Mouse (Mus musculus): ENCODE measurements at regions not wholly inside any gene's neighbourhood (a gene's known extent, or its start where the extent isn't known, plus 50 kb on each side); places are given as distances from the start of the nearest gene placed in this dataset.

DNA sequence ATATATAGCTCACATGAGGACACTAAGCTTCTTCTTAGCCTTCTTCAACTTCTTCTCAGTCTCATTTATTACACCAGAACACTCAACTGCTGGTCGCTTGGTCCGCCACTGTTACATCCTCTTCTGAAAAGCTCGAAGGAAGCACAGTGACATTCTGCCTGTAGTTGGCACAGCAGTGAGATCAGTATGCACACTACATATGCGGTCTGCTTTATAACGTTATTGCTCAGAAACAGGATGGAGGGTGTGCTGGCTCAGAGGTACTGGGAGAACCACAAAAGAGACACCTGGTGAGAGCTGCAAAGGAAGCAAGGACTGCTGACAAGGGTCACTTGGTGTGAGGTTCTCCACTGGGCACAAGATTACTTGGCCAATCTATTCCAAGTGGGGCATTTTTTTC, 179.5 kb downstream of the Ets1 start:
- ATAC-seq = no peak
- H3K4me3 ChIP-seq (ENCODE audit: low read depth, low read length) = no peak overlapping the region
- H3K4me2 ChIP-seq (ENCODE audit: low read depth, low read length) = no peak overlapping the region
- no peak for DNase-seq
- H3K36me3 ChIP-seq (replicated peaks; ENCODE audit: insufficient read depth, low read length) = no peaks in the 10 kb centered on the region
- TF ChIP-seq EP300 (IDR thresholded peaks at IDR 0.05; ENCODE audit: low read depth) (no peak), CTCF (IDR thresholded peaks at IDR 0.05; ENCODE audit: low read depth) (no peak)
- no peaks in the 10 kb centered on the region for H3K4me1 ChIP-seq (ENCODE audit: insufficient read depth)
- H3K9me3 ChIP-seq (ENCODE audit: low read length) = no peaks in the 10 kb centered on the region
- no peak overlapping the region for H3K27ac ChIP-seq (ENCODE audit: low read depth)
- H3K27me3 ChIP-seq (ENCODE audit: insufficient read depth, low read length) = no peaks in the 10 kb centered on the region
- WGBS (ENCODE audit: insufficient replicate concordance) = 57% methylated on average over 5 of the region's 5 CpGs
- no peak overlapping the region for H3K9ac ChIP-seq (replicated peaks)

- Histone ChIP-seq H3K9ac (replicated peaks) (no peak overlapping the region), H3K27ac (ENCODE audit: low read depth) (no peak overlapping the region), H3K4me3 (ENCODE audit: low read depth, low read length) (no peak overlapping the region), H3K4me1 (ENCODE audit: insufficient read depth) (no peaks in the 10 kb centered on the region), H3K4me2 (ENCODE audit: low read depth, low read length) (peak overlapping the region; percentile 13; the same call in 1 of the 2 replicates), H3K9me3 (ENCODE audit: low read length) (no peaks in the 10 kb centered on the region), H3K36me3 (replicated peaks; ENCODE audit: insufficient read depth, low read length) (no peaks in the 10 kb centered on the region), H3K27me3 (ENCODE audit: insufficient read depth, low read length) (no peaks in the 10 kb centered on the region)
- peak; percentile 44 for ATAC-seq
- WGBS (ENCODE audit: insufficient replicate concordance) = 46% methylated on average over 9 of the region's 9 CpGs
- TF ChIP-seq CTCF (IDR thresholded peaks at IDR 0.05; ENCODE audit: low read depth) (no peak), EP300 (IDR thresholded peaks at IDR 0.05; ENCODE audit: low read depth) (no peak)
- no peak for DNase-seq
Measured at GRCm38 (mm10) chr9:32816649-32817425, 180.8 kb downstream of the Ets1 start.

DNA sequence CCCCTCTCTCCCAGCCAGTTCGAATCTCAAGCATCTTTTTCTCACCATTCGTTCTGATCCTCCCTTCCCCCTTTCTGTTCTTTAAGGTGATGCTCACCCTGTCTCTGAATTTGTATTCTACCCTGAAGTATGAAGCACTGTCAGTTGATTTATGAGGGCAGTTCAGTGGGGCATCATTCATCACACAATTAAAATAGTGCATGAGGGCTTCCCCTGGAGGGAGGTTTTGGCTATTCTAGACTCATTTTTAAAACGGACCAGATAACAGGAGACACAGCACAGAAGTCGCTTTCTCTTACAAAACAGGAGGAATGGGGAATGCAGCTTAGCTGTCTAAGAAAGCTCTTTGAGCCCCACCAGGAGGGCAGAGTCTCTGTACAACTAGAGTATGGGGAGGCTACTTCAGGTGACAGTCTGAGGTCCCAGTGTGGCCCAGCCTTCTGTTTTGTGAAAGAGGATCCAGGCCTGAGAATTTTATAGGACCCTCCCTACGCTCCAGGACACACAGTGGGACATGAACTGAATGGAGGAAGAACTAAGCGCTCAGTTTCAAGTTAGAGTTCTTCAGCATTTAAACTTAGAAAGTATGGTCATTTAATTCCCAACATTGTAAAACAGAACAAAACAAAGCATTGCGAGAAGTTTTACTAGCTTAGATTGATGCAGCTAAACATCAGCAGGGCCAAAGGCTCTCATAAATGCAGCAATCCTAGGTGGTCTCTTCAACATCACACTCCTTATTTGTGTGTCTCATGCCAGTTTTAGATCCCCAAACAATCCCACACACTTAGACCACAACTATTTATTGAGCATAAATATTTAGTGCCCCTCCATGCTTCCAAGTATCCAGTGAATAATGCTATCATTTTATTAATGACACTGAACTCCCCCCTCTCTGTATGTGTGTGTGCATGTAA, 181.7 kb downstream of the Ets1 start:
- H3K9me3 ChIP-seq (ENCODE audit: low read length) = no peaks in the 10 kb centered on the region
- no peak overlapping the region for H3K4me2 ChIP-seq (ENCODE audit: low read depth, low read length)
- DNase-seq = no peak
- no peak overlapping the region for H3K27ac ChIP-seq (ENCODE audit: low read depth)
- no peaks in the 10 kb centered on the region for H3K4me1 ChIP-seq (ENCODE audit: insufficient read depth)
- 68% methylated on average over 7 of the region's 7 CpGs for WGBS (ENCODE audit: insufficient replicate concordance)
- no peak overlapping the region for H3K4me3 ChIP-seq (ENCODE audit: low read depth, low read length)
- TF ChIP-seq CTCF (IDR thresholded peaks at IDR 0.05; ENCODE audit: low read depth) (no peak), EP300 (IDR thresholded peaks at IDR 0.05; ENCODE audit: low read depth) (no peak)
- no peak for ATAC-seq
- no peak overlapping the region for H3K9ac ChIP-seq (replicated peaks)
- no peaks in the 10 kb centered on the region for H3K36me3 ChIP-seq (replicated peaks; ENCODE audit: insufficient read depth, low read length)
- no peaks in the 10 kb centered on the region for H3K27me3 ChIP-seq (ENCODE audit: insufficient read depth, low read length)

- Histone ChIP-seq H3K9ac (replicated peaks) (no peak overlapping the region), H3K4me3 (ENCODE audit: low read depth, low read length) (no peak overlapping the region), H3K4me1 (ENCODE audit: insufficient read depth) (no peaks in the 10 kb centered on the region), H3K27ac (ENCODE audit: low read depth) (no peak overlapping the region), H3K36me3 (replicated peaks; ENCODE audit: insufficient read depth, low read length) (no peaks in the 10 kb centered on the region), H3K27me3 (ENCODE audit: insufficient read depth, low read length) (no peaks in the 10 kb centered on the region), H3K4me2 (ENCODE audit: low read depth, low read length) (no peak overlapping the region), H3K9me3 (ENCODE audit: low read length) (no peaks in the 10 kb centered on the region)
- TF ChIP-seq CTCF (IDR thresholded peaks at IDR 0.05; ENCODE audit: low read depth) (no peak), EP300 (IDR thresholded peaks at IDR 0.05; ENCODE audit: low read depth) (no peak)
- WGBS (ENCODE audit: insufficient replicate concordance) = 72% methylated on average over 8 of the region's 8 CpGs
- DNase-seq = no peak
- ATAC-seq = no peak
Measured at GRCm38 (mm10) chr9:32823439-32824133, 187.6 kb downstream of the Ets1 start.

- H3K9me3 ChIP-seq (ENCODE audit: low read length) = no peaks in the 10 kb centered on the region
- H3K4me3 ChIP-seq (ENCODE audit: low read depth, low read length) = no peak overlapping the region
- no peak for TF ChIP-seq CTCF (IDR thresholded peaks at IDR 0.05; ENCODE audit: low read depth)
- TF ChIP-seq EP300 (IDR thresholded peaks at IDR 0.05; ENCODE audit: low read depth) = no peak
- H3K36me3 ChIP-seq (replicated peaks; ENCODE audit: insufficient read depth, low read length) = no peaks in the 10 kb centered on the region
- H3K27ac ChIP-seq (ENCODE audit: low read depth) = no peak overlapping the region
- no peaks in the 10 kb centered on the region for H3K27me3 ChIP-seq (ENCODE audit: insufficient read depth, low read length)
- ATAC-seq (no peak), DNase-seq (no peak)
- no peak overlapping the region for H3K9ac ChIP-seq (replicated peaks)
- H3K4me2 ChIP-seq (ENCODE audit: low read depth, low read length) = no peak overlapping the region
- no peaks in the 10 kb centered on the region for H3K4me1 ChIP-seq (ENCODE audit: insufficient read depth)
- 76% methylated on average over 6 of the region's 6 CpGs for WGBS (ENCODE audit: insufficient replicate concordance)
Measured at GRCm38 (mm10) chr9:32824134-32824531, 188.1 kb downstream of the Ets1 start.

Data from liver, postnatal 0 days (tissue).